30 mouse cellular contexts compared by ENCODE assay signal in genomic region chr4:99394244-99394643, GRCm38 (mm10).
DNase-seq lines count a peak whose midpoint lies in the region; ATAC-seq lines count a peak whose summit lies in the region.
"Had no signal": no experiment of that assay in that cellular context is flagged by ENCODE, and none has a peak within 500 bp of the region (broad histone marks: within the 10 kb centered on the region; RNA-seq: fewer than 3 reads in every experiment).

No protein-coding gene starts in this region.

- H3K4me1 ChIP-seq in embryonic facial prominence, embryonic 14.5 days (ENCODE audit: control insufficient read depth, insufficient read depth, low read length), result no peaks in the 10 kb centered on the region
- H3K4me1 ChIP-seq in embryonic facial prominence, embryonic 10.5 days, result no peaks in the 10 kb centered on the region
- no peaks in the 10 kb centered on the region for H3K4me1 ChIP-seq in heart, embryonic 10.5 days
- H3K4me1 ChIP-seq in heart, embryonic 11.5 days (ENCODE audit: control insufficient read depth, insufficient read depth, low read length), result no peaks in the 10 kb centered on the region
- H3K4me1 ChIP-seq in midbrain, embryonic 13.5 days (replicated peaks), result no peaks in the 10 kb centered on the region
- no peaks in the 10 kb centered on the region for H3K4me1 ChIP-seq in midbrain, embryonic 15.5 days
- H3K4me1 ChIP-seq: embryonic facial prominence, embryonic 12.5 days; embryonic facial prominence, embryonic 15.5 days; forebrain, embryonic 10.5 days; forebrain, embryonic 12.5 days had no signal

- H3K4me3 ChIP-seq in embryonic facial prominence, embryonic 14.5 days (ENCODE audit: low read depth, low read length), result no peak overlapping the region
- no peak overlapping the region for H3K4me3 ChIP-seq in embryonic facial prominence, embryonic 10.5 days
- no peak overlapping the region for H3K4me3 ChIP-seq in heart, embryonic 10.5 days
- no peak overlapping the region for H3K4me3 ChIP-seq in heart, embryonic 11.5 days (ENCODE audit: low read depth, low read length)
- no peak overlapping the region for H3K4me3 ChIP-seq in midbrain, embryonic 13.5 days (replicated peaks)
- H3K4me3 ChIP-seq in midbrain, embryonic 15.5 days, result no peak overlapping the region
- H3K4me3 ChIP-seq: embryonic facial prominence, embryonic 12.5 days; embryonic facial prominence, embryonic 15.5 days; erythroblast, embryonic 14.5 days; forebrain, embryonic 10.5 days; forebrain, embryonic 12.5 days had no signal

- H3K9ac ChIP-seq in embryonic facial prominence, embryonic 14.5 days (ENCODE audit: low read depth, low read length), result no peak overlapping the region
- no peak overlapping the region for H3K9ac ChIP-seq in heart, embryonic 11.5 days (ENCODE audit: low read depth, low read length)
- no peak overlapping the region for H3K9ac ChIP-seq in midbrain, embryonic 13.5 days (replicated peaks)
- no peak overlapping the region for H3K9ac ChIP-seq in midbrain, embryonic 15.5 days
- H3K9ac ChIP-seq: embryonic facial prominence, embryonic 12.5 days; embryonic facial prominence, embryonic 15.5 days; forebrain, embryonic 12.5 days had no signal

- peak; percentile 10 for DNase-seq in embryonic facial prominence, embryonic 14.5 days (ENCODE audit: low spot score)
- DNase-seq in embryonic facial prominence, embryonic 10.5 days (ENCODE audit: low spot score), result no peak
- peak; percentile 19 for DNase-seq in heart, embryonic 10.5 days (ENCODE audit: low spot score)
- peak; percentile 29 for DNase-seq in retina, postnatal 7 days (ENCODE audit: low read depth, low spot score)
- no peak for DNase-seq in ovary, postnatal 36 days (ENCODE audit: low spot score)
- DNase-seq: adrenal gland, adult 8-10 months; adrenal gland, postnatal 14 days; B cell, adult 2 months; cerebellum, adult 11 months; cerebellum, adult 18-20 months; cerebellum, adult 8-10 months; cerebellum, adult 9-11 months; cerebellum, postnatal 14 days; cerebellum, postnatal 36 days; embryo, embryonic 11 days had no signal

- H3K9me3 ChIP-seq in embryonic facial prominence, embryonic 14.5 days (ENCODE audit: control insufficient read depth, low read length), result no peaks in the 10 kb centered on the region
- H3K9me3 ChIP-seq in embryonic facial prominence, embryonic 10.5 days, result no peaks in the 10 kb centered on the region
- H3K9me3 ChIP-seq in heart, embryonic 10.5 days, result no peaks in the 10 kb centered on the region
- no peaks in the 10 kb centered on the region for H3K9me3 ChIP-seq in heart, embryonic 11.5 days (replicated peaks; ENCODE audit: control insufficient read depth, low read length)
- H3K9me3 ChIP-seq in midbrain, embryonic 13.5 days, result no peaks in the 10 kb centered on the region
- no peaks in the 10 kb centered on the region for H3K9me3 ChIP-seq in midbrain, embryonic 15.5 days
- H3K9me3 ChIP-seq: embryonic facial prominence, embryonic 12.5 days; embryonic facial prominence, embryonic 15.5 days; forebrain, embryonic 12.5 days had no signal

- H3K4me2 ChIP-seq in embryonic facial prominence, embryonic 14.5 days (ENCODE audit: low read depth, low read length), result no peak overlapping the region
- H3K4me2 ChIP-seq in heart, embryonic 11.5 days, result no peak overlapping the region
- no peak overlapping the region for H3K4me2 ChIP-seq in midbrain, embryonic 13.5 days (replicated peaks)
- H3K4me2 ChIP-seq in midbrain, embryonic 15.5 days, result no peak overlapping the region
- H3K4me2 ChIP-seq: embryonic facial prominence, embryonic 12.5 days; embryonic facial prominence, embryonic 15.5 days; forebrain, embryonic 12.5 days had no signal

- H3K36me3 ChIP-seq in embryonic facial prominence, embryonic 14.5 days (ENCODE audit: control insufficient read depth, insufficient read depth, low read length), result no peaks in the 10 kb centered on the region
- no peaks in the 10 kb centered on the region for H3K36me3 ChIP-seq in embryonic facial prominence, embryonic 10.5 days (replicated peaks)
- H3K36me3 ChIP-seq in heart, embryonic 10.5 days, result no peaks in the 10 kb centered on the region
- H3K36me3 ChIP-seq in heart, embryonic 11.5 days (ENCODE audit: control insufficient read depth, insufficient read depth, low read length), result no peaks in the 10 kb centered on the region
- no peaks in the 10 kb centered on the region for H3K36me3 ChIP-seq in midbrain, embryonic 13.5 days
- no peaks in the 10 kb centered on the region for H3K36me3 ChIP-seq in midbrain, embryonic 15.5 days (replicated peaks)
- H3K36me3 ChIP-seq: embryonic facial prominence, embryonic 12.5 days; embryonic facial prominence, embryonic 15.5 days; forebrain, embryonic 10.5 days; forebrain, embryonic 12.5 days; G1E had no signal

- H3K27me3 ChIP-seq in embryonic facial prominence, embryonic 14.5 days (replicated peaks; ENCODE audit: control insufficient read depth, insufficient read depth, low read length), result no peaks in the 10 kb centered on the region
- H3K27me3 ChIP-seq in embryonic facial prominence, embryonic 10.5 days (replicated peaks; ENCODE audit: low read depth, poor library complexity, severe bottlenecking), result peaks cover 6% of the 10 kb centered on the region; the same call in 1 of the 2 replicates
- H3K27me3 ChIP-seq in heart, embryonic 10.5 days (ENCODE audit: insufficient read depth, poor library complexity, severe bottlenecking), result no peaks in the 10 kb centered on the region
- H3K27me3 ChIP-seq in heart, embryonic 11.5 days (ENCODE audit: control insufficient read depth, insufficient read depth, low read length), result no peaks in the 10 kb centered on the region
- H3K27me3 ChIP-seq in midbrain, embryonic 13.5 days, result no peaks in the 10 kb centered on the region
- H3K27me3 ChIP-seq in midbrain, embryonic 15.5 days (replicated peaks), result no peaks in the 10 kb centered on the region
- H3K27me3 ChIP-seq: CH12.LX; embryonic facial prominence, embryonic 12.5 days; embryonic facial prominence, embryonic 15.5 days; Patski had no signal

- WGBS in embryonic facial prominence, embryonic 14.5 days, result 65% methylated on average over 3 of the region's 3 CpGs
- 68% methylated on average over 3 of the region's 3 CpGs for WGBS in embryonic facial prominence, embryonic 10.5 days
- 55% methylated on average over 3 of the region's 3 CpGs for WGBS in heart, embryonic 10.5 days
- 48% methylated on average over 3 of the region's 3 CpGs for WGBS in heart, embryonic 11.5 days (ENCODE audit: insufficient replicate concordance)
- WGBS in midbrain, embryonic 13.5 days, result 55% methylated on average over 3 of the region's 3 CpGs
- 55% methylated on average over 3 of the region's 3 CpGs for WGBS in midbrain, embryonic 15.5 days

- ATAC-seq in embryonic facial prominence, embryonic 14.5 days (ENCODE audit: low read depth), result no peak
- no peak for ATAC-seq in heart, embryonic 11.5 days (replicated peaks; ENCODE audit: insufficient number of reproducible peaks, low FRiP score, low TSS enrichment)
- 0 out of 2 replicates have a peak, but pooled peaks have one; percentile 34 for ATAC-seq in midbrain, embryonic 13.5 days
- no peak for ATAC-seq in midbrain, embryonic 15.5 days (replicated peaks)
- ATAC-seq: activated CD4-positive, CD25-positive, alpha-beta regulatory T cell, adult 4 months; CD4-positive, CD25-positive, alpha-beta regulatory T cell, adult 4 months; forebrain, embryonic 14.5 days; forebrain, embryonic 16.5 days; Patski had no signal

- no peak overlapping the region for H3K27ac ChIP-seq in embryonic facial prominence, embryonic 14.5 days (replicated peaks; ENCODE audit: low read depth, low read length)
- H3K27ac ChIP-seq in embryonic facial prominence, embryonic 10.5 days (replicated peaks), result no peak overlapping the region
- H3K27ac ChIP-seq in heart, embryonic 10.5 days, result no peak overlapping the region
- H3K27ac ChIP-seq in heart, embryonic 11.5 days (ENCODE audit: low read depth, low read length), result no peak overlapping the region
- H3K27ac ChIP-seq in midbrain, embryonic 13.5 days, result no peak overlapping the region
- H3K27ac ChIP-seq in midbrain, embryonic 15.5 days, result no peak overlapping the region
- H3K27ac ChIP-seq: embryonic facial prominence, embryonic 12.5 days; embryonic facial prominence, embryonic 15.5 days; forebrain, embryonic 10.5 days; forebrain, embryonic 12.5 days had no signal

Comparison
In these comparisons a context has a peak if more than half of its experiments do, and no peak if none do; other contexts are left out.
1. DNase-seq: peak in embryonic facial prominence, embryonic 14.5 days (single experiment), heart, embryonic 10.5 days (single experiment) and retina, postnatal 7 days (single experiment); none in embryonic facial prominence, embryonic 10.5 days (single experiment) and ovary, postnatal 36 days (single experiment).